Mouse (Mus musculus) urinary bladder, postnatal 0 days (tissue): ENCODE measurements around the gene Gm3239. TPM values are rescaled to one million over a fixed set of nuclear protein-coding genes. Genes with fewer than 3 reads are reported as not detected.

Experiments
- polyA plus RNA-seq: library from polyadenylated mRNA; unstranded; fragments of >200 nt; fragmentation: Nextera tagmentation; extraction: Ambion mirVana; gene quantifications from 2 replicates; pipeline ENCODE4 v1.2.1, GENCODE M21; 2015

The Gm3239 gene
- not detected in 2 replicates for polyA plus RNA-seq

GRCm38 (mm10) chr14:4663892-4664291 is at the start of gene Gm3239:
TSS of gene Gm3239 (plus strand) at chr14:4664192.

GRCm38 (mm10) chr14:4632052-4632451 is 31.9 kb upstream of the Gm3239 start, which contains the start of gene Gm8159:
TSS of gene Gm8159 (plus strand) at chr14:4632352.

GRCm38 (mm10) chr14:4708938-4709337 is 44.9 kb downstream of the Gm3239 start, which contains the start of gene Gm7876:
TSS of gene Gm7876 (plus strand) at chr14:4709238.

Other genes starting within 250 kb of the Gm3239 start
- gene Gm3164, start 248.7 kb upstream of the Gm3239 start, polyA plus RNA-seq = 0.68 and 0.83 TPM in 2 replicates
- not detected in 2 replicates for gene Gm3173, start 233.2 kb upstream of the Gm3239 start, polyA plus RNA-seq
- not detected in 2 replicates for gene Gm3182, start 182.4 kb upstream of the Gm3239 start, polyA plus RNA-seq
- gene Gm3047, start 108.8 kb upstream of the Gm3239 start, polyA plus RNA-seq = not detected in 2 replicates
- not detected in 2 replicates for gene Gm8159, start 31.8 kb upstream of the Gm3239 start, polyA plus RNA-seq
- gene Gm7876, start 45.0 kb downstream of the Gm3239 start, polyA plus RNA-seq = not detected in 2 replicates
- gene Gm3252, start 62.6 kb downstream of the Gm3239 start, polyA plus RNA-seq = 0.12 TPM in 1 of 2 replicates, not detected in the other
- not detected in 2 replicates for gene Gm9602, start 112.1 kb downstream of the Gm3239 start, polyA plus RNA-seq
- not detected in 2 replicates for gene Gm3269, start 173.9 kb downstream of the Gm3239 start, polyA plus RNA-seq
- gene Gm3264, start 191.4 kb downstream of the Gm3239 start, polyA plus RNA-seq = 0.63 and 0.73 TPM in 2 replicates
- gene Gm3278, start 228.2 kb downstream of the Gm3239 start, polyA plus RNA-seq = not detected in 2 replicates